Mouse (Mus musculus) ES-CJ7 (cell line): ENCODE results near the gene Cracr2b.

ENCODE experiments used
- DNase-seq: peaks from one replicate; pipeline ENCODE4 v3.0.0; 2011; ENCODE audit warnings: low read depth, low spot score

Gene Cracr2b

GRCm38 (mm10) chr7:141454967-141455551, 5.8 kb upstream of the Cracr2b start, which contains the start of gene Pnpla2:
TSS of gene Pnpla2 (plus strand) at chr7:141455198.
- DNase-seq = peak; percentile 94

- peak; percentile 71 for DNase-seq
These were observed 5.1 kb upstream of the Cracr2b start for GRCm38 (mm10) chr7:141455610-141456314.

GRCm38 (mm10) chr7:141456739-141457138, 4.2 kb upstream of the Cracr2b start:
- DNase-seq = no peak

GRCm38 (mm10) chr7:141457236-141457635, 3.7 kb upstream of the Cracr2b start:
- no peak for DNase-seq

GRCm38 (mm10) chr7:141457986-141458660, 2.8 kb upstream of the Cracr2b start:
- DNase-seq = no peak

GRCm38 (mm10) chr7:141458661-141459060, 2.2 kb upstream of the Cracr2b start:
- DNase-seq = no peak

- no peak for DNase-seq
These were observed 1.6 kb upstream of the Cracr2b start for GRCm38 (mm10) chr7:141459301-141459711.

GRCm38 (mm10) chr7:141460001-141460390, 898 bp upstream of the Cracr2b start:
- DNase-seq = no peak

GRCm38 (mm10) chr7:141461521-141462332, 833 bp downstream of the Cracr2b start:
- no peak for DNase-seq

GRCm38 (mm10) chr7:141462333-141462821, 1.5 kb downstream of the Cracr2b start:
- no peak for DNase-seq

- no peak for DNase-seq
These were observed 3.1 kb downstream of the Cracr2b start for GRCm38 (mm10) chr7:141463824-141464602.

GRCm38 (mm10) chr7:141464603-141465201, 3.8 kb downstream of the Cracr2b start:
- no peak for DNase-seq

GRCm38 (mm10) chr7:141465388-141466044, 4.6 kb downstream of the Cracr2b start:
- DNase-seq = no peak

- DNase-seq = no peak
These were observed 5.1 kb downstream of the Cracr2b start for GRCm38 (mm10) chr7:141466045-141466394.

- no peak for DNase-seq
These were observed 5.8 kb downstream of the Cracr2b start for GRCm38 (mm10) chr7:141466607-141467148.

- peak; percentile 82 for DNase-seq
These were observed 6.5 kb downstream of the Cracr2b start, which contains the start of gene Cd151 for GRCm38 (mm10) chr7:141467230-141468030. TSS of gene Cd151 (plus strand) at chr7:141467392.

- DNase-seq = no peak
These were observed 7.2 kb downstream of the Cracr2b start for GRCm38 (mm10) chr7:141468164-141468521.

GRCm38 (mm10) chr7:141468522-141469211, 7.8 kb downstream of the Cracr2b start:
- peak; percentile 92 for DNase-seq
